Mouse (Mus musculus) right cerebral cortex, postnatal 4 days (tissue): ENCODE data around the gene Snx18.

Source experiments
- DNase-seq: peaks from one replicate; pipeline ENCODE4 v3.0.0-alpha.2; 2022

Gene Snx18

DNA sequence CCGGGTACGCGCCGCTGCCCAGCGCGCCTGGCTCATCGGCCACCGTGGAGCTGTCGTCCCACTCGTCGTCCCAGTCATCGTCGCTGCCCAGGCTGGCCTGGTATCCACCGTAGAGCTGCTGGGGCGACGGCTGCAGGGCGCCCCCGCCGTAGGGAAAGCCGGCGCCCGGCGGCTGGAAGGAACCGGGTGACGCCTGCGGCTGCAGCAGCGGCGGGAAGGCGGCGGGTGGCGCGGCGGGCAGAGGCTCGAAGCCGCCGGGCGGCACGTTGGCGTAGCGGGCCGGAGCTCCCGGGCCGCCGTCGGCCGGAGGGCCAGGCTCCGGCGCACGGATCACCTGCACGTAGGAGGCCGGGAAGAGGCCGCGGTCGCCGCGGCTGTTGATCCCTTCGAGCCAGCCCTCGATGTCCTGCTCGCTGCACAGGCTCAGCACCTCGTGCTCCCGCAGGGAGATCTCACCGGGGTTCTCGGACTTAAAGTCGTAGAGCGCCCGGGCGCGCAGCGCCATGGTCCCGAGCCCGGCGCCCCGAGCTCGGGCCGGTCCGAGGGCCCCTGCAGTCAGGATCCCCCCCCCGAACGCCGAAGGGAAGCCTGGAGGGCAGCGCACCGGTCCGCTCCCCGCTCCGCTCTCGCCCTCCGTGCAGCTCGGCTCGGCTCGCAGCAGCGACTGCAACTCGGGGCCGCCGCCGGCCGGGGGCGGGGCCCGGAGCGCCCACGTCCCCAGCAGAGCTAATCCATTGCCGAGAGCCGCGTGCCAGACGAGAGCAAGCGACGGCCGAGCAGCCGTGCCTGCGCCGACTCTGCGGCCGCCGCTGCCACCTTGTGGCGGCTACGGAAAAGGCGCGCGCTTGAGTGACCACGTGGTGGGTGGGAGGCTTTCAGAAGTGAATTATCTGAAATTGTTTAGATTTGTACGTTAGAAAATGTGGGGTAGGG is at the start of gene Snx18:
Snx18 (minus strand) TSS at position 674 of the 933 bp plus-strand sequence.
- DNase-seq: peak; percentile 94

DNA sequence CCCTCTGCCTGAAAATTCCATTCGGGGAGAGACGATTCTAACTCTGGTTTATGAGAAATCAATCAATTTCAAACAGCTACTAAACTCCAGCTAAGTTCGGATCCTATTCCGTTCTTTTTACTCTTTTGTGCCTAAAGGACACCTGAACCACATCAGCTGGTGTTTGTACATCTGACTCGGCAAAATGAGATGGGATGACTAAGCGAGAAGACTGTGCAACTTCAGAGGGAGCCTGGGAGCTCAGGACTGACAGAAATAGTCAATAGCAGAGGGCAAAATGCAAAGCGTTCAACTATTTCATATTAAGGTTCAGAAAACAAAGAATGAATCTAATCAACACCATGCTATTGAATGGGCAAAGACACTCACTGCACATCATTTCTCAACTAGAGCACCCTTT is 45.5 kb upstream of the Snx18 start:
- no peak for DNase-seq

DNA sequence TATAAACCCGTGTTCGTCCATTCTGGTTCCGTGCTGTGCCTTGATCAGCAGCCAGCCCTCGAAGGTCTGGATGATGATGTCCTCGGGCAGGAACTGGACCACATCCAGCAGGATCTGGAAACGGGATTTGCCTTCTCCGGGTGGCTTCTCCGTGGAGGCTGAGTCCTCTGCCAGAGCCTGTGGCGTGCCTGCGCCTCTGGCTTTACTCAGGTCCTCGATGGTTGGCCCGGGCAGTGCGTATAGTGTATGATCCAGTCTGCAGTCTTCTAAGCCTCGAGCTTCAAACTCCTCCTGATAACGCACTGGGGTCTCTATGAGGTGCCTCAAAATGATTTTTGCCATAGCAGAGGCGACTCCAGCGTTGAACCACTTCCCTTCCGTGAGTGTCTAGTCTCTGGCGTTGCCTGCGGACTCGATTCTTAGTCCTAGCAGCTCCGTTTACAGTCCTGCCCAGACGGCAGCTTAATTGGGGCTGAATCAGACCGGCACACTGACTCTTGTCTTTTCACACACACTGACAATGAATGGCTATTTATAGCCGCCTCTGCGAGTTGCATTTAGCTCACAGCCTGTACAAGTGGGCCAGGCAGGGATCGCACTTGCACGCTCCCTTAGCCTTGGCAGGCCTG is 44.9 kb upstream of the Snx18 start, which contains the start of gene Hspb3:
Hspb3 (minus strand) TSS at position 526 of the 629 bp plus-strand sequence.
- peak; percentile 37 for DNase-seq

DNA sequence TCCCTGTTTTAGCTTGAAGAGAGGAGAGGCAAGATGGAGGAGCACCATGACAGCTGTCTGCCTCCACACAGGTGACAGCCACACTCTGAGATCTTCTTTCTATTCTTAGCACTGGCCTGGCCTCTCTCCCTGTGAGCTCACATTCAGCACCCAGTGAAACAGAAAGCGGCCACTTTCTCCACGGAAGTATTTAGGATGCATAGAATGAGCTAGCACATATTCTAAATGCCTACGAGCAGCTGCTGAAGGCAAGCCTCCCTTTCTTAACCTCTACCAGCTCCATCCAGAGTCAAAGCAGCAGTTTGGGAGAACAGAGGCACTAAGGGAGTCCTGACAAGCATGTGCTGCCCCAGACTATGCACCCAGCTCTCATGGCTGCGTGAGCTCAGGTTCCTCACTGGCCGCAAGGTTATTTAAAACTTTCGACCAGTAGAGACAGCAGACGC is 43.5 kb upstream of the Snx18 start:
- DNase-seq: no peak

DNA sequence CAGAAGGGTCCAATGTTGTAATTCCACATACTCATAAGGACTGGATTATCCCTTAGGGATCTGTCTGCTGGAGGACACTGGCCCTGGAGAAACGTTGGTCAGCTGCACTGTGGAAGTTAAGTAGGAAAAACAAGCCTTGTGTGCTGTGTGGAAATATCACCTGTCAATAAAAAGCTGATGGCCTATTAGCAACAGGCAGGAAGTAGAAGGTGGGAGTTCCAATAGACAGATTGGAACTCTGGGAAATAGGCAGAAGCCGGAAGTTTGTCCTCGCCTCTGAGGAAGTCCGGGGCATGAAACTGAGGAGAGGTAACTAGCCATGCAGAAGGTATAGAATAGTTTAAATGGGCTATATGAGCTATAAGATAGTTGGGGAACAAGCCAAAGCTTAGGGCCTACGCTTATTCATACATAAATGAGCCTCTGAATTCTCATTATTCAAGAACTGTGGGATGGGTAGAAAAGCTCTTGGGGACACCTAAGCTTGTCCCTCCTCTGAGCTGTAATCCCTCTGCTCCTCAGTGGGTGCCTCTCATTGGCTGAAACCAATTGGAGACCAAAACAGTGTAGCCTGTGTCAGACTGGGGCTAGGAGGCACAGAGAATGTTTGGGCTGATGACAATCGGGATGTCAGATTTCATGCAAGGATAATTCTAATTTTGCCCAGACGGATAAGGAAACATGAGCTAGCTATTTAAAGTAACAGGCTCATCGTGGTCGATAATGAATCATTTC is 42.4 kb upstream of the Snx18 start:
- no peak for DNase-seq

DNA sequence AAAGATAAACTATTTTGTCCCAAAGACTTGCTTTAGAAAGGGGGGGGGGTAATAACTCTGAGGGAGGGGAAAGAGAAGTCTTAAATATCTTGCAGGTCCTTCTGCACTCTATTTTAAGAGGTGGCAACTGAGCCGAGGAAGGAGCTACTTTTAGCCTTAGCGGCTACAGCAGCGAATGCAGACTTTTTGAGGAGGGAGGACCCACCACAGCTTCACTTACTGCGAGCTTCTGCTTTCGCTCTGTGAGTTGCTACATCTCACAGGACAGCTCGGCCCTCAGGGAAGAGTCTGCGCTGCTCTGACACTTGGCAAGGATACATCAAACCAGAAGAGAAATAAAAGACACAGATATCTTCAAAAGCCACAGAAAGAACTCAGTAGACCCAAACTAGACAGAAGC is 38.8 kb upstream of the Snx18 start:
- no peak for DNase-seq

DNA sequence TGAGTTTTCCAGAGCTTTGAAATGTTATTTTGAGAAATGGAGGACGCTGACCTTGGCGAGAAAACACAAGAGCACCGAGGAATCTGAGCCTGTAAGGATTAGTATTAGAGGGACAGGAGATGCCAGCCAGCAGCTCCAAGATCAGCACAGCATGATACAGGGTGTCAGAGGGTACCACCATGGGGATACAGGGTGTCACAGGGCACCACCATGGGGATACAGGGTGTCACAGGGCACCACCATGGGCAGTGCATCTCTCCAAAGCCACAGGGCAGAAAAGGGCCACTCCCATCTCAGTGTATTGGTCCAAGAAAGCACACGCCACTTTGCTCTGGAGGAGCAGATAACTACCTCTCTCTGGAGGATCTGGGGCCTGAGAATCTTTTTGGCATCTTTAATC is 38.3 kb upstream of the Snx18 start:
- no peak for DNase-seq

DNA sequence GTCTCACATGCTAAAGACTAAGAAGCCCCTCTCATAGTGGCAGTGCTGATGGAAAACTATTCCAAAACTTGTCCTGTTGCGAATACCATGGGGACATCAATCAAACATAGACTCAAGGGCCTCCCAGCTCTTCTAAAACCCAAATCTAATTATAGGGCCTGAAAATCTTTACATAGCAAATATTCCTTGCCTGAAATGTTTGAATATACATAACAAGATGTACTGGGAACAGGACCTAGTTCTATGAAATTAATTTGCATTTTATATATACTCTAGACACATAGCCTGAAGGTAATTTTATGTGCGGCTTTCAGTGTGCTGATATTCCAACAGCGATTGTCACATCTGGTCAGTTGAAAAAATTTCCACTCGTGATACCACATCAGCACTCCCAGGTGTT is 37.1 kb upstream of the Snx18 start:
- no peak for DNase-seq

DNA sequence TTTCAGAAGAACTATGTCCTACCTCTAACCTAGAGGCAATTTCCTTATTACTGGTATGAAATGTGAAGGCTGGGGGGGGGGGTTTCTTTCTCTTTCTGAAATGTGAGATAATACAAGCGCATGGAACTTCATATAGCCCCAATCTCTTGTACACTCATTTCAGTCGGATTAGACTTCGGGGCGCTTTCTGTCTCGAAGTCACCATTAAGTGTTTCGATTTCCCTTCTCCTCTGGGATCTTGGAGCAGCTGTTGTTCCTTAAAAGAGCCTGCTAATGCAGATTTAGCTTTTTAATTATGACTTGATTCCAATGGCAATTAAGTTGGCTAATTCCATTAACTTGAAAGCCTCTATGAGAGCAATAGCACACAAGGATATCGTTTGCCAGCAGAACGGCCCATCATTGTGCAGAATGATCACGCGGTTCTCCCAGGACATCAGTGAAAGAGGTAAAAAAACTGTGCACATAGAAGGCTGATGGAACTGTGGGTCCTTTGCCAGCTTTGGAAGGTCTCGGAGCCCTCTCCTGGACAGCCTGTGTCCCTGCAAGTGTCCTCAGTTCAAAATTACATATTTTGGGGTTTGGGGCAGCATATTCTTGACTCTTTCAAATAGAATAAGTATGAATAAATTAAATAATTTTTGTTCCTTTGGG is 22.7 kb upstream of the Snx18 start:
- no peak for DNase-seq

DNA sequence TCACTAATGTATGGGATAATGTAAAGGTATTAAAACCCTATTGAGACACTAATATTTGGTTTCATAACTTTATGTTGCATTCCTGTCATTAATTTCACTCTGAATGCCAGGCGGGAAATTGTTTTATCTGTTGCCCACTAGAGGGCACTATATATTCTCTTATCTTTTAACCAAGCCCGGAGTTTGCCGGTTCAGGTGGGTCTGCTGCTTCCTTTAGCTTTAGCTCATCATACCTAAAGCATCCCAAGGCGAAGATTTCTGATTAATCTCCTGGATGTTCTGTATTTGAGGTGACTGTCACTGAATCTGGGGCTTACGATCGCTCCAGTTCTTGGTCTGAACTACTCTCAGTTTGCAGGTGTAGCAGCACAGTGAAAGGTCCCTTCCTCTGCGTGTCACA is 20.6 kb upstream of the Snx18 start:
- no peak for DNase-seq

DNA sequence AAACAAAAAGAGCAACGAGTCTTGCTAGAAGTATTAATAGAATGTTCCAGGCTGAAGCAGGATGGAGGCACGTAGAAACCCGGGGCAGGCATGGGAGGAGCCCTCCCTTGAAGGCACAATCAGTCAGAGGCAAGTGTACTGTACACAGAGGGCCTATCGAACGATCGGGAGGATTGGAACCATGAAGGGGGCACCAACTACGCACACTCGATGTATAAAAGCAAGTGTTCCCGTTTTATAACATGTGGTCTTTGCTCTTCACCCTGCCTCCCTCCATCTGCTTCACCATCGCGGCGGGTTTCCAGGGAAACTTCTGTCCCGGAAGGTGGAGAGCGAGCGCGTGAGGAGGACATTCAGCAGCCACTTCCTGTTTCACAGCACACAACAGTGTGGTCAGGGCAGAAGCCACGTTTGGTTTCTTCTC is 17.4 kb upstream of the Snx18 start:
- no peak for DNase-seq

DNA sequence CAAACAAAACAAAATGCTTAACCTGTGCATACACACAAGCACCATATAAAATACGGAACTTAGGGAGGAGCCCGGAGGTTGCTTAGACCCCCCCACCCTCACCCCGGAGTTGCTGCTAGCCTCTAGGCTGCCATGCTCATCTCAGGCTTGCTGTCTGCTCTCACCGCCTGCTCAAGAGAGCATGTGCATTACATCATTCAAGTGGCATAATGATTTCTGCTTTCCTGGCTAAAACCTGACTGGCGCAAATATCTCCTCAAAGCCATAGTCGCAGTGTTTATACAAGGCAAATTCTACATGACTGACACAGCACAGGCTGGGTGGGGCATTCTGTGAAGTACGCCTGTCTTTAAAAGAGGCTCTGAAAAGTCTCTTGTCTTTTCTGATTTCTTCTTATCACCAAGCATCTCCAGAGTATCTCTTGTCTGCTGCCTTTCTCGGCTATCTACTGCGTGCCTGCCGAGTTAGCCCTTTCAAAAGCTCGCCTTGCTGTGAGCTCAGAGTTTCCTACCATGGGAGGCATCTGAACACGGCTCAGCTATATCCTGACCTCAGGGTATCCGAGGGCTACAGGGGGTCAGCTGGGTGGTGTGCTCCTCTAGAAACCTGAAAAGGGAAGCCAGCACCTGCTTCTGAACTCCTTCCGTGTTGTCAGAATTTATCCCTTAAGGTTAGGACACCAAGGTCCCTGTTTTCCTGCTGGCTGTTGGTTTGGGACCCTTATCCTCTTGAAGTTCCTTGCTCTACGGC is 16.5 kb upstream of the Snx18 start:
- no peak for DNase-seq

DNA sequence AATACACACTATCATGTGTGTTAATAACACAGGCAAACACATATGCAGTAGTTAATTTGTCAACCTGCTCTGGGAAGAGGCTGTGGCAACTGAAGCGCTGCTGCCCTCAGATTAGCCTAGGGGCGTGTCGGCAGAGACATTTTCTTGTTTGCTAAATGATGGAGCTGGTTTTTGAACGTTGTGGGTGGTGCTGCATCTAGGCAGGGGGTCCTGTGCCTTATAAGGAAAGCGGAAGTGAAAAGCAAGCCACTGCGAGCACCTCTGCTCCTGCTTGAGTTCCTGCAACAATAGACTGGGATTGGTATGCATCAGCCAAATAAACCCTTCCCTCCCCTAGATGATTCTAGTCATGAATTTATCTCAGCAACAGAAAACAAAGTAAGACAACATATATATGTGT is 14.1 kb upstream of the Snx18 start:
- DNase-seq: no peak

DNA sequence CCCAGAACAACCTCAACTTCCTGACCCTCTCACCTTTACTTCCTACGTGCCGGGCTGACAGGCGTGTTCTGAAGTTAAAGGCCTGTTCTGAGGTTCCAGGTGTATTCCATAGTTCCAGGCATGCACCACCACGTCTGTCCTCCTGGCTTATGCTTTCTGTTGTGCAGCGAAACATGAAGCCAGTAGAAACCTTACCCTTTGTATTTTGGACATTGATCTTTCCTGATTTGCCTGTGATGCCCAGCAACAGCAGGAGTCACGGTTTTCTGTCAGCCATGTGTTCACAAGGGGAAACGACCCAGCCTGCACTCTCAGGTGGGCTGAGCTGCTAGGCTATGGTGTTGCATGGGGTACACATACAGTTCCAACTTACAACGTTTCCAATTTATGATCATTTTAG is 9.2 kb upstream of the Snx18 start:
- no peak for DNase-seq

DNA sequence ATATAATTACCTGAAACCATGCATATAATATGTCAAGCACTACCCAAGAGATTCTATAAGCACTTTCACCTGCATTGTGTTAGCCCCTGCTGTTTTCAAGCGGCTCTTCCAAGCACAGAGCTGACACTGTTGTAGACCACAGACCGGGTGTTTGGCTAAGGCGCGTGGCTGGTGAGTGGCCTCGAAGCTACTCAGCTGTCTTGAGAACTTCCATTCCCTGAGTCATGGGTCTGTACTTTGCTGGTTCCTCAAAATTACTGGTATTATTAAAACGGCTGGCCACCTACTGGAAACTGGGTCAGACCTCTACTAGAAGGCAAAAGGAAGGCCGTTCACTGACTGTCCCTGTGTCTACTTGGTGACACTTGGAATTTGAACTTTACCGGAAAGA is 4.5 kb upstream of the Snx18 start:
- no peak for DNase-seq

DNA sequence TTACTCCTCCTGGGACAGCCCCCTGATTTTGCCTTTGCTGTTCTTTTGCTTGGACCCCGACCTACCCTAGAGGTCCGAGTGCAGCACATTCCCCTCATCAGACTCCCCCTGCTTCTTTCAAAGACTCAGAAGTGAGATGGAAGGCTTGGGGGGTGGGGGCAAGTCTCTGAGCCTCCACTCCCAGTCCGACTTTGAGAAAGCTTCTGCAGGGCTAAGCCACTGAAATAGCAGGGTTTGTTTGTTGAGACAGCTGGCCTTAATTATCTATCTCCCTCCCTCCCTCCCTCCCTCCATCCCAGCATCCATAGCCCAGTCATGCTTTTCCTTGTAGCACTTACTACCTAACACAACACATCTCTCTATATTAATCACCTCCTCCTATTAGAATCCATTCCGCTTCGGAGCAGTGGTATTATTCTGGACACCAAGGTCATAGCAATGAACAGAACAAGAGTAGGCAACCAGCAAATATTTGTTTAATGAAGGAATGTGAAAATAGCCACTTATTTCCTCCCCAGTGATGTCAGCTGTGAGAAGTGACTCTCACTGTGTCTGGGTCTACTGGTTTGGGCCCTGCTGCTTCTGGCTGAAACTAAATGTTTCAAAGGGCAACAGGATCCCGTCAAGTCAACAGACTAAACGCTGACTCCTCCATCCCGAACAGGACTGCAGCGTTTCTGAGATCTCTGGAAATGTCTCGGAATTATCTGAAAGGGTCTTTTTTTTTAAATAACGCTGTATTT is 3.9 kb upstream of the Snx18 start:
- no peak for DNase-seq

DNA sequence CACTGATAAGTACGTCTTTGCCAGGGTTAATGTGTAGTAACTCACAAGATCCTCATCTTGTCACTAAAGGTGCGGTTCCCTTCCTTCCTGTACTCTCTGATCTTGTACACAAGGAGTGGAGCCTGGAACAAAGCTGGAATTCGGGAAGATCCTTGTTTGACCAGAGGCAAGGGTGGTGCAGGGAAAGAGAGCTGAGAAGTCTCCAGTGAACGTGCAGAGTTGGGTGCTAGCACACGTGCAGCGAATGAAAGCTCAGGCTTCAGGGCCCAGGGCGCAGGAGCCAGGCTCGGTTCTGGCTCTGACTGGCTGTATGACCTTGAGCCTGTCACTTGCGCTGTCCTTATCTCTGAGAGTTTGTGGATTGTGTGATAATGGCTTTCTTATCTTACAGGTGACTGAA is 639 bp upstream of the Snx18 start:
- DNase-seq: no peak

DNA sequence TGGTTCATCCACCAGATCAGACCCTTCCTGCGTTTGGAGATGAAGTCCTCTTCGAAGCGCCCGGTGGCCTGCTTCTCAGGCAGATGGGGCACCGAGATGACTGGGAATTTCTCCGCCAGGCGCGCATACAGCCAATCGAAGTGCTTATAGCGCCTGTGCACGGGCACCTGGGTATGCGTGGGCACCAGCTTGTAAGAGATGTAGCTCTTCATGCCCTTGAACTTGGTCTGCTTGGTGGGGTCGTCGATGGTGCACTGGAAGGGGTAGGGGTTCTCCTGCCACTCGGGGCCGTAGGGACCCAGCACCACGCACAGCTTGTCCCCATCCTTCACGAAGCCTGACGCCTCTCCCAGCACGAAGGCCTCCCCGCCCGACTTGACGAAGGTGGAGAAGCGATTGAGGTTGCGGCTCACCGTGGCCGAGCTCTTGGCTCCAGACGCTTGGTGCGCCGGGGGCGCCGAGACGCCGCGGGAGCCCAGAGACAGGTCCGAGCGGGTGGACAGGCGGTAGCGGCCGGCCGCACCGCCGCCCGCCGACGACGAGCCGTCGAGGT is 950 bp downstream of the Snx18 start:
- DNase-seq: peak; percentile 39

DNA sequence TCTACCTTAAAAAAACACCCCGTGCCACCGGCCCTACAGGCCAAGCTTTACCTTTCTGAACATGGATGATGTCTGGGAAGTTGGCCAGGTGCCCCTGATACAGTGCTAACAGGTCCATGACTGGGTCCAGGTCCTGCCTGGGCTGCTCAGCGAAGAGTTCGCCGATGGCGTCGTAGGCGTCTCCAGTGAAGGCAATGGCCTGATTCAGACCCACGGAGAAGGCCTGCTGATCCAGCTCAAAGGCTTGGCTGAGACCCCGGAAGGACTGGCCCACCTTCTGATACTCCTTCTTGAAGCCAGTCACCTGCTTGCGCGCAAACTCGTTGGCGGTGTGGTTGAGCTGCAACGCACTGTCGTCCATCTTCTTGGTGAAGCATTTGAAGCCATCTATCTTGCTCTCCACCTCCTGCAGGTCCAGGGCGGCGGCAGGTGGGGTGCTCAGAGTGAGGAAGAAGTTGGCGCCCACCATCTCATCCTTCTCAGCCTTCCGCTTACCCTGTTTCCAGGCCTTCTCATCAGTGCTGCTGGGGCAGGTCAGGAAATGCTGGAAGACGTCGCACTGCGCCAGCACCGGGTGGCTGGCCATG is 1.5 kb downstream of the Snx18 start:
- no peak for DNase-seq

DNA sequence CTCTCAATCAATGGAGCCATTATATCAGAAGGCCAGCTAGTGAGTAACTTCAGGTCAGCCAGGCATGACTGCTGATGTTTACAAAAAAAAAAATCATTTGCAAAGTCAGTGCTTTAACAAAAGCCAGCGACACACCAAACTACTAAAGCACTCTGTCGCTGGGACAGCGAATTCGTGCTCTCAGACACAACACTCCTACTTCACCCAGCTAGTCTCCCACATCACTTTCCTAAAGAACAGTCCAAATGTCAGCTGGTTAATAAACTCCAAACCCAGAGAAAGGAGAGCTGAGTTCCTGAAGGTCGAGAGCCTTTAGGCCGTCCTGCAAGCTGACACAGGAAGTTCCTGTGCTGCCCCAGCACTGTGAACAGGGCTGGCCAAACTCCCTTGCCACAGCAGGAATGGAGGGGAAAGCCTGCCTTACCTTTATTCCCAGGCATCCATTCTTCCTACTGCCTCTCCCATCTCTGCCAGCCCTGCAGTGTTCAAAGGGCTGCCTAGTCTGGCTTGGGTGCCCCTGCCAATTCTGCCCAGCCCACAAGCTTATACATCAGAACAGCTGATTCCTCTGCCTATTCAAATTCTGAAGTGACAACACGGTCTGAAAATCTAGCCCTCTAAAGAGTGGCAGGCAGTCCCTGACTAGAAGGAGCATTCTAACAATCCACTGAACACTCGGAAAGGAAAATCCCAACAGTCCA is 2.2 kb downstream of the Snx18 start:
- no peak for DNase-seq
